Mouse (Mus musculus) kidney, embryonic 14.5 days (tissue): ENCODE data around the gene Sval2. TPM values are rescaled to one million over a fixed set of nuclear protein-coding genes. Genes with fewer than 3 reads are reported as not detected.

Experiments
- ATAC-seq: fragments of 200-750 bp; cut with Nextera tagmentation; 2 replicates; pipeline ENCODE4 v1.8.0; 2017; ENCODE audit warnings: moderate number of reproducible peaks, mild to moderate bottlenecking, moderate TSS enrichment, moderate library complexity; ENCODE audit not compliant: low FRiP score, low TSS enrichment
- H3K27ac ChIP-seq: fragments of 300-500 bp; sonication (generic); 2 replicates; pipeline ENCODE4 v1.5.1; 2014; ENCODE audit warnings: low read depth, mild to moderate bottlenecking, low read length, moderate library complexity, mixed read lengths
- H3K27me3 ChIP-seq: fragments of 300-500 bp; sonication (generic); 2 replicates; pipeline ENCODE4 v1.6.1; 2014; ENCODE audit warnings: mild to moderate bottlenecking, low read length; ENCODE audit not compliant: control insufficient read depth, insufficient read depth
- H3K36me3 ChIP-seq: fragments of 300-500 bp; sonication (generic); 2 replicates; pipeline ENCODE4 v1.6.1; 2014; ENCODE audit warnings: low read length, mixed read lengths; ENCODE audit not compliant: control insufficient read depth, insufficient read depth
- H3K4me1 ChIP-seq: fragments of 300-500 bp; sonication (generic); 2 replicates; pipeline ENCODE4 v1.6.1; 2014; ENCODE audit warnings: low read length, mixed read lengths; ENCODE audit not compliant: control insufficient read depth, insufficient read depth
- H3K4me2 ChIP-seq: fragments of 300-500 bp; sonication (generic); replicated peaks from 2 replicates; pipeline ENCODE4 v1.6.1; 2014; ENCODE audit warnings: low read depth, mild to moderate bottlenecking, low read length
- H3K4me3 ChIP-seq: fragments of 300-500 bp; sonication (generic); 2 replicates; pipeline ENCODE4 v1.5.1; 2014; ENCODE audit warnings: mild to moderate bottlenecking, low read length
- H3K9ac ChIP-seq: fragments of 300-500 bp; sonication (generic); 2 replicates; pipeline ENCODE4 v1.6.1; 2014; ENCODE audit warnings: low read depth, mild to moderate bottlenecking, low read length, moderate library complexity
- H3K9me3 ChIP-seq: fragments of 300-500 bp; sonication (generic); 2 replicates; pipeline ENCODE4 v1.6.1; 2016; ENCODE audit warnings: low read length; ENCODE audit not compliant: control insufficient read depth
- WGBS: fragments of 180-500 bp; shearing (Covaris S2); extraction: QIAGEN DNeasy Blood & Tissue Kit; methylation state at CpG from one replicate; pipeline ENCODE4 v1.1.7; 2014; 5-methylcytosine and 5-hydroxymethylcytosine counted together
- polyA plus RNA-seq: library from polyadenylated mRNA; unstranded; fragments of >200 nt; fragmentation: Nextera tagmentation; extraction: Ambion mirVana; gene quantifications from 2 replicates; pipeline ENCODE4 v1.2.1, GENCODE M21; 2014

The Sval2 gene
- not detected in 2 replicates for polyA plus RNA-seq

DNA sequence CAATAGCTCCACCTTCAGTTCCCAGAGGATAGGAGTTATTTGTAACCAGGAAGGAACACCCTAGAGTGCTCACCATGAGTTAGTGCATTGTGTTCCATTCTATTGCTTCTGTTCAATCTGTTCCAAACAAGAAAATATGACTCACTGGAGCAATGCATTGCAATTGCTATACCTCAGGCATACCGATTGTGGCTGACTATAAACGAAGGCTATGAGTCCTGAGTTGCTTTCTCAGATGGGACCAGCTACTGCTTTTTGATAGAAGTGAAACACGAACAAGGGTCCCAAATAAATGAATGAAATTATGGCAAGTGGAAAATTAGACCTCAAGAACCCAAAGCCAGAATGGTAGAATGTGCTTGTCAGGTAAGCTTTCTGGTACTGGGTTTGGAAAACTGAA, at the start of gene Sval2:
Gene Sval2 (plus strand): TSS at position 301 of the 400 bp plus-strand sequence.
- no peak for ATAC-seq
- Histone ChIP-seq H3K4me1 (no peaks in the 10 kb centered on the region), H3K4me3 (no peak within 1 kb of the TSS), H3K9me3 (no peaks in the 10 kb centered on the region), H3K27me3 (no peaks in the 10 kb centered on the region), H3K9ac (no peak within 1 kb of the TSS), H3K36me3 (no peaks in the 10 kb centered on the region), H3K27ac (no peak within 1 kb of the TSS), H3K4me2 (no peak within 1 kb of the TSS)
- WGBS, result 90% methylated on average over 3 of the region's 3 CpGs

DNA sequence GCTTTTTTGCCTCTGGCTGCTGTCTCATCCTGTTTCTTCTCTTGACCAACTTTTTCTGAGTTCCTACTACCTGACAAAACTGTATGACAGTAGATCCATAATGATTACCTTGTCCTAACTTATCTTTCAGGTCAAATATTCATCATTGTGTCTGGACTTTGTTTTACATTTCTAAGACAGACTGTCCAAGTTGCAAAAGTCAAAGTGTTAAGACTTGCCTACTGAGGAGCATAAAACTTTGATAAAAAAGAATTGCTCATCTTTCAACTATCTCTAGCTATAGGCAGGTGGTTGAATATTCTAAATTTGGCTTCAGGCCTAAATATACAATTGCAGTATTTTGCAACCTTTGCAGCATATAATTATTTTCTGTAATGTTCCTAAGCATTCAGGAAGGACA, 28.7 kb upstream of the Sval2 start:
- Histone ChIP-seq H3K9me3 (no peaks in the 10 kb centered on the region), H3K4me2 (no peak overlapping the region), H3K4me1 (no peaks in the 10 kb centered on the region), H3K36me3 (no peaks in the 10 kb centered on the region), H3K27me3 (no peaks in the 10 kb centered on the region), H3K27ac (no peak overlapping the region), H3K4me3 (no peak overlapping the region), H3K9ac (no peak overlapping the region)
- ATAC-seq, result no peak

DNA sequence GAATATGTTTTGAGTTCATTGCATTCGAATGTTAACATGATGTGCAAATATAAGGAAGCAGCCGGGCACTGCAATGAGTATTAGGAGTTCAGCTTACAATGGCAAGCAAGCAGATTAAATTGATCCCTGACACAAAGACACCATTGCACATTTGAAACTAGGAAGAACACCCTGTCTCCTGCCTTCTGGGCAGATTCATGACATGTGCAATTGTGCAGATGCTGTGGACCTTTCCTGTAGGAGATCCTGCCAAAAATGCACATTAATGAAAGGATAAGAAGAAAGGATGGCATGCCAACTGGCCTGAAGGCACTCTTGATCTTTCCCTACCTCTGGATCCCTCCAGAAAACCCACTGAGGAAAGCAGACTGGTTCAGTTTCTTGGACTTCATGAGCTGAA, 23.3 kb upstream of the Sval2 start:
- Histone ChIP-seq H3K4me3 (no peak overlapping the region), H3K4me2 (no peak overlapping the region), H3K36me3 (no peaks in the 10 kb centered on the region), H3K27me3 (no peaks in the 10 kb centered on the region), H3K9ac (no peak overlapping the region), H3K4me1 (no peaks in the 10 kb centered on the region), H3K27ac (no peak overlapping the region), H3K9me3 (no peaks in the 10 kb centered on the region)
- no peak for ATAC-seq
- 87% methylated on average over 2 of the region's 2 CpGs for WGBS

DNA sequence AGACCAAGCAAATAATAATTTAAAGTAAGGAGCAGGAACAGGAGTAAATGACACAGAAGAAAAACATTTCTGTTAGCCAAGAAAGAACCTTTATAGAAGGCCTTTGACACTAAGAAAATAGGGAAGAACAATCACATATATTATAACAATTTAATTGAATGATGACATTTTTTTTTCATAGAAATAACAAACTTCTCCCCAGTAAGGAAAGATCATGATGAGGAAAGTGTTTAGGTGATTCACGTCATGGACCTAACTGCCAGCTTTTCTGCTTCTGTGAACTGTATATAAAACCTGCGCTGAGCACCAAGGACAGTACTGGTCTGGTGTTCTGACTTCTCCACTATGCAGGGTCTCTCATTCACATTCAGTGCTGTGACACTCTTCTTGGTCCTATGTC, 5.6 kb upstream of the Sval2 start, which contains the start of gene Pip:
Gene Pip (plus strand): TSS at position 301 of the 400 bp plus-strand sequence.
- ATAC-seq, result no peak
- Histone ChIP-seq H3K9ac (no peak within 1 kb of the TSS), H3K4me2 (no peak within 1 kb of the TSS), H3K27ac (no peak within 1 kb of the TSS), H3K4me1 (no peaks in the 10 kb centered on the region), H3K9me3 (no peaks in the 10 kb centered on the region), H3K36me3 (no peaks in the 10 kb centered on the region), H3K27me3 (no peaks in the 10 kb centered on the region), H3K4me3 (no peak within 1 kb of the TSS)
- 81% methylated on average over 2 of the region's 2 CpGs for WGBS

DNA sequence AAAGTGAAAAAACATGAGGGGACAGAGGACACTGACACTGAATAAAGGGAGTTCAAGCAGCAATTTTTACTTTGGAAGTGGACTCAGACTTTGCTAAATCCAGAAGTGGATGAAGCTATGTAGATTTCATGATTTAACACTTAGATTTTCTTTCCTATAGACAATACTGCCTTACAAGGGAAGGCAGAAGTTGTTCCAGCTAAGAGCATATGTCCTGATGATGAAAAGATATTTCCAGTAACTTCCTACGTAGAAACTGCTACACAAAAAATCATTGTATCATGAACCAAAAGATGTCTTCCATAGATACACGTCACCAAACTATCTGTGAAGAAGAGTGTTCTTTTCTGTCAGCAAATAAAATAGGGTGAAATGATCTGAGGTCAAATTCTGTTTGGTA, 11.2 kb downstream of the Sval2 start:
- H3K4me3 ChIP-seq, result no peak overlapping the region
- no peaks in the 10 kb centered on the region for H3K36me3 ChIP-seq
- H3K4me2 ChIP-seq, result no peak overlapping the region
- 87% methylated on average over 2 of the region's 2 CpGs for WGBS
- no peak overlapping the region for H3K27ac ChIP-seq
- H3K27me3 ChIP-seq, result no peaks in the 10 kb centered on the region
- no peaks in the 10 kb centered on the region for H3K4me1 ChIP-seq
- H3K9me3 ChIP-seq, result no peaks in the 10 kb centered on the region
- no peak for ATAC-seq
- no peak overlapping the region for H3K9ac ChIP-seq

DNA sequence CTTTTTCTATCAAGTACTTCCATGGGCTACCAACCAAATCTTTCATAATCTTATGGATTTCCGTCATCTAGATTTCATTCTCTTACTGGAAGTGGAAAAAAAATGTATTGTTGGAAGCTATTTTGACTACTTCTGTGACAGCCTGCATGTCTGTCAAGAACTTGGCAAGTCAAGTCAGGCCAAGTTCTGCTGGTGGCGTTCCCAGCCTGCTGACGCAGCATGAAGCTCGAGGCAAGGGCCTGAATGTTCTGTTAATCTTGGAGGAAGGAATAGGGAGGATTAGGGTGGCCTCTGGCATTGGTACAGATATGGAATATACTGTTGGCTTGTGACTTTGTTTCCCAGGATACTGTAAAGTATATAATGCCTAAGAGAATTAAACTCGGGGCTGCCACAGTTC, 58.8 kb downstream of the Sval2 start:
- Histone ChIP-seq H3K4me3 (no peak overlapping the region), H3K27me3 (no peaks in the 10 kb centered on the region), H3K36me3 (no peaks in the 10 kb centered on the region), H3K27ac (no peak overlapping the region), H3K9me3 (no peaks in the 10 kb centered on the region), H3K4me2 (no peak overlapping the region), H3K9ac (no peak overlapping the region), H3K4me1 (no peaks in the 10 kb centered on the region)
- ATAC-seq, result no peak
- 87% methylated on average over 5 of the region's 5 CpGs for WGBS

Other genes starting within 250 kb of the Sval2 start
- gene Ephb6, start 247.5 kb upstream of the Sval2 start, polyA plus RNA-seq, result 9.2 and 11.8 TPM in 2 replicates
- gene Trpv6, start 216.6 kb upstream of the Sval2 start, polyA plus RNA-seq, result 2.7 and 3.2 TPM in 2 replicates
- 0.16 TPM in 1 of 2 replicates, not detected in the other for gene Trpv5, start 172.2 kb upstream of the Sval2 start, polyA plus RNA-seq
- gene Llcfc1, start 168.6 kb upstream of the Sval2 start, polyA plus RNA-seq, result 0.37 TPM in 1 of 2 replicates, not detected in the other
- 1.2 and 1.8 TPM in 2 replicates for gene Kel, start 148.7 kb upstream of the Sval2 start, polyA plus RNA-seq
- gene Olfr459, start 77.8 kb upstream of the Sval2 start, polyA plus RNA-seq, result not detected in 2 replicates
- not detected in 2 replicates for gene Pip, start 5.5 kb upstream of the Sval2 start, polyA plus RNA-seq
- not detected in 2 replicates for gene Sval1, start 98.6 kb downstream of the Sval2 start, polyA plus RNA-seq
- gene Sval3, start 115.2 kb downstream of the Sval2 start, polyA plus RNA-seq, result not detected in 2 replicates
- not detected in 2 replicates for gene Sva, start 185.4 kb downstream of the Sval2 start, polyA plus RNA-seq